Mouse (Mus musculus) spleen, postnatal 0 days (tissue): ENCODE data around the gene Slc25a26. TPM values are rescaled to one million over a fixed set of nuclear protein-coding genes. Genes with fewer than 3 reads are reported as not detected.

Experiments
- polyA plus RNA-seq: library from polyadenylated mRNA; unstranded; fragments of >200 nt; fragmentation: Nextera tagmentation; extraction: Ambion mirVana; gene quantifications from 2 replicates; pipeline ENCODE4 v1.2.1, GENCODE M21; 2015

Gene Slc25a26
- polyA plus RNA-seq, result 3.8 and 4.2 TPM in 2 replicates

GRCm38 (mm10) chr6:94499897-94500623, at the start of gene Slc25a26:
Gene Slc25a26 (plus strand): TSS chr6:94500331.

Other genes with a start within 250 kb of the Slc25a26 start
- gene Magi1, start 216.4 kb upstream of the Slc25a26 start, polyA plus RNA-seq, result 1.6 and 1.9 TPM in 2 replicates
- gene Lrig1, start 199.8 kb downstream of the Slc25a26 start, polyA plus RNA-seq, result 2.6 and 3.6 TPM in 2 replicates